Mouse (Mus musculus): ENCODE measurements around the gene Tmem80. TPM values are rescaled to one million over a fixed set of nuclear protein-coding genes. Genes with fewer than 3 reads are reported as not detected.

Gene Tmem80
- polyA plus RNA-seq, 1 experiment from 2014 or later = 38.6 TPM

- ATAC-seq (ENCODE audit: low FRiP score, low TSS enrichment) (no peak), DNase-seq (peak; percentile 59)
- Histone ChIP-seq H3K27ac (replicated peaks; ENCODE audit: low read depth, low read length) (no peak overlapping the region), H3K9me3 (ENCODE audit: control insufficient read depth, low read length) (no peaks in the 10 kb centered on the region), H3K4me2 (ENCODE audit: low read length) (peak overlapping the region; percentile 61), H3K4me1 (ENCODE audit: control insufficient read depth, insufficient read depth, low read length) (peaks cover 21% of the 10 kb centered on the region), H3K36me3 (ENCODE audit: control insufficient read depth, insufficient read depth, low read length) (peaks cover 21% of the 10 kb centered on the region), H3K4me3 (replicated peaks; ENCODE audit: low read depth, low read length) (peak overlapping the region; percentile 33), H3K27me3 (ENCODE audit: control insufficient read depth, insufficient read depth, low read length) (peaks cover 54% of the 10 kb centered on the region), H3K9ac (replicated peaks; ENCODE audit: low read length) (no peak overlapping the region; the same call in 1 of the 2 replicates)
- WGBS = 1% methylated on average over 53 of the region's 53 CpGs
Observed at GRCm38 (mm10) chr7:141293852-141294471, 33.6 kb upstream of the Tmem80 start.

GRCm38 (mm10) chr7:141294479-141294878, 33.1 kb upstream of the Tmem80 start:
- Histone ChIP-seq H3K36me3 (ENCODE audit: control insufficient read depth, insufficient read depth, low read length) (peaks cover 26% of the 10 kb centered on the region), H3K4me1 (ENCODE audit: control insufficient read depth, insufficient read depth, low read length) (peaks cover 21% of the 10 kb centered on the region), H3K4me2 (ENCODE audit: low read length) (peak overlapping the region; percentile 61), H3K27me3 (ENCODE audit: control insufficient read depth, insufficient read depth, low read length) (peaks cover 54% of the 10 kb centered on the region), H3K9ac (replicated peaks; ENCODE audit: low read length) (no peak overlapping the region), H3K27ac (replicated peaks; ENCODE audit: low read depth, low read length) (no peak overlapping the region), H3K9me3 (ENCODE audit: control insufficient read depth, low read length) (no peaks in the 10 kb centered on the region), H3K4me3 (replicated peaks; ENCODE audit: low read depth, low read length) (peak overlapping the region; percentile 33; the same call in 1 of the 2 replicates)
- ATAC-seq (ENCODE audit: low FRiP score, low TSS enrichment) (no peak), DNase-seq (no peak)
- 4% methylated on average over 22 of the region's 22 CpGs for WGBS

- Histone ChIP-seq H3K9me3 (ENCODE audit: control insufficient read depth, low read length) (no peaks in the 10 kb centered on the region), H3K4me2 (ENCODE audit: low read length) (no peak overlapping the region), H3K27me3 (ENCODE audit: control insufficient read depth, insufficient read depth, low read length) (peaks cover 29% of the 10 kb centered on the region), H3K36me3 (ENCODE audit: control insufficient read depth, insufficient read depth, low read length) (peaks cover 60% of the 10 kb centered on the region), H3K9ac (replicated peaks; ENCODE audit: low read length) (no peak overlapping the region), H3K4me3 (replicated peaks; ENCODE audit: low read depth, low read length) (no peak overlapping the region), H3K27ac (replicated peaks; ENCODE audit: low read depth, low read length) (no peak overlapping the region), H3K4me1 (ENCODE audit: control insufficient read depth, insufficient read depth, low read length) (peaks cover 10% of the 10 kb centered on the region)
- no peak for ATAC-seq (ENCODE audit: low FRiP score, low TSS enrichment)
- no peak for DNase-seq
- WGBS = 84% methylated on average over 3 of the region's 3 CpGs
Observed at GRCm38 (mm10) chr7:141297926-141298650, 29.5 kb upstream of the Tmem80 start.

- Histone ChIP-seq H3K9ac (replicated peaks; ENCODE audit: low read length) (no peak overlapping the region), H3K4me1 (ENCODE audit: control insufficient read depth, insufficient read depth, low read length) (peaks cover under 1% of the 10 kb centered on the region; the same call in 1 of the 2 replicates), H3K27ac (replicated peaks; ENCODE audit: low read depth, low read length) (no peak overlapping the region), H3K27me3 (ENCODE audit: control insufficient read depth, insufficient read depth, low read length) (peaks cover 18% of the 10 kb centered on the region), H3K36me3 (ENCODE audit: control insufficient read depth, insufficient read depth, low read length) (peaks cover 70% of the 10 kb centered on the region), H3K4me2 (ENCODE audit: low read length) (no peak overlapping the region), H3K4me3 (replicated peaks; ENCODE audit: low read depth, low read length) (no peak overlapping the region), H3K9me3 (ENCODE audit: control insufficient read depth, low read length) (no peaks in the 10 kb centered on the region)
- 97% methylated on average over 8 of the region's 8 CpGs for WGBS
- DNase-seq = no peak
- no peak for ATAC-seq (ENCODE audit: low FRiP score, low TSS enrichment)
Observed at GRCm38 (mm10) chr7:141299175-141299574, 28.4 kb upstream of the Tmem80 start.

GRCm38 (mm10) chr7:141301386-141301785, 26.2 kb upstream of the Tmem80 start:
- H3K9ac ChIP-seq (replicated peaks; ENCODE audit: low read length) = no peak overlapping the region
- no peak overlapping the region for H3K4me2 ChIP-seq (ENCODE audit: low read length)
- no peak overlapping the region for H3K27ac ChIP-seq (replicated peaks; ENCODE audit: low read depth, low read length)
- H3K4me3 ChIP-seq (replicated peaks; ENCODE audit: low read depth, low read length) = no peak overlapping the region
- no peaks in the 10 kb centered on the region for H3K9me3 ChIP-seq (ENCODE audit: control insufficient read depth, low read length)
- no peaks in the 10 kb centered on the region for H3K27me3 ChIP-seq (ENCODE audit: control insufficient read depth, insufficient read depth, low read length)
- DNase-seq (no peak), ATAC-seq (ENCODE audit: low FRiP score, low TSS enrichment) (no peak)
- no peaks in the 10 kb centered on the region for H3K4me1 ChIP-seq (ENCODE audit: control insufficient read depth, insufficient read depth, low read length)
- H3K36me3 ChIP-seq (ENCODE audit: control insufficient read depth, insufficient read depth, low read length) = peaks cover 92% of the 10 kb centered on the region
- WGBS = 98% methylated on average over 9 of the region's 9 CpGs

- H3K4me1 ChIP-seq (ENCODE audit: control insufficient read depth, insufficient read depth, low read length) = no peaks in the 10 kb centered on the region
- H3K36me3 ChIP-seq (ENCODE audit: control insufficient read depth, insufficient read depth, low read length) = peaks cover 94% of the 10 kb centered on the region
- H3K9ac ChIP-seq (replicated peaks; ENCODE audit: low read length) = no peak overlapping the region
- DNase-seq = no peak
- no peak overlapping the region for H3K4me3 ChIP-seq (replicated peaks; ENCODE audit: low read depth, low read length)
- 84% methylated on average over 1 of the region's 1 CpGs for WGBS
- ATAC-seq (ENCODE audit: low FRiP score, low TSS enrichment) = no peak
- no peak overlapping the region for H3K27ac ChIP-seq (replicated peaks; ENCODE audit: low read depth, low read length)
- no peaks in the 10 kb centered on the region for H3K27me3 ChIP-seq (ENCODE audit: control insufficient read depth, insufficient read depth, low read length)
- H3K4me2 ChIP-seq (ENCODE audit: low read length) = no peak overlapping the region
- no peaks in the 10 kb centered on the region for H3K9me3 ChIP-seq (ENCODE audit: control insufficient read depth, low read length)
Observed at GRCm38 (mm10) chr7:141302702-141303268, 24.8 kb upstream of the Tmem80 start.

- H3K9ac ChIP-seq (replicated peaks; ENCODE audit: low read length) = no peak overlapping the region
- no peak overlapping the region for H3K27ac ChIP-seq (replicated peaks; ENCODE audit: low read depth, low read length)
- 97% methylated on average over 4 of the region's 4 CpGs for WGBS
- no peaks in the 10 kb centered on the region for H3K27me3 ChIP-seq (ENCODE audit: control insufficient read depth, insufficient read depth, low read length)
- DNase-seq (no peak), ATAC-seq (ENCODE audit: low FRiP score, low TSS enrichment) (no peak)
- H3K36me3 ChIP-seq (ENCODE audit: control insufficient read depth, insufficient read depth, low read length) = peaks cover 97% of the 10 kb centered on the region
- no peak overlapping the region for H3K4me2 ChIP-seq (ENCODE audit: low read length)
- no peaks in the 10 kb centered on the region for H3K9me3 ChIP-seq (ENCODE audit: control insufficient read depth, low read length)
- no peaks in the 10 kb centered on the region for H3K4me1 ChIP-seq (ENCODE audit: control insufficient read depth, insufficient read depth, low read length)
- H3K4me3 ChIP-seq (replicated peaks; ENCODE audit: low read depth, low read length) = no peak overlapping the region
Observed at GRCm38 (mm10) chr7:141304537-141304936, 23.0 kb upstream of the Tmem80 start.

- peaks cover 97% of the 10 kb centered on the region for H3K36me3 ChIP-seq (ENCODE audit: control insufficient read depth, insufficient read depth, low read length)
- H3K27me3 ChIP-seq (ENCODE audit: control insufficient read depth, insufficient read depth, low read length) = no peaks in the 10 kb centered on the region
- WGBS = 99% methylated on average over 2 of the region's 2 CpGs
- no peak overlapping the region for H3K9ac ChIP-seq (replicated peaks; ENCODE audit: low read length)
- H3K4me1 ChIP-seq (ENCODE audit: control insufficient read depth, insufficient read depth, low read length) = no peaks in the 10 kb centered on the region
- DNase-seq = no peak
- no peak for ATAC-seq (ENCODE audit: low FRiP score, low TSS enrichment)
- H3K27ac ChIP-seq (replicated peaks; ENCODE audit: low read depth, low read length) = no peak overlapping the region
- no peak overlapping the region for H3K4me3 ChIP-seq (replicated peaks; ENCODE audit: low read depth, low read length)
- H3K9me3 ChIP-seq (ENCODE audit: control insufficient read depth, low read length) = no peaks in the 10 kb centered on the region
- H3K4me2 ChIP-seq (ENCODE audit: low read length) = no peak overlapping the region
Observed at GRCm38 (mm10) chr7:141314416-141314815, 13.1 kb upstream of the Tmem80 start.

Measured in midbrain, embryonic 14.5 days (tissue).